Mouse (Mus musculus): ENCODE data around the gene Zcchc24. TPM values are rescaled to one million over a fixed set of nuclear protein-coding genes. Genes with fewer than 3 reads are reported as not detected.

Zcchc24 gene
- 5.5 and 5.9 TPM in 2 replicates for polyA plus RNA-seq (2012; rRNA removed)

GRCm38 (mm10) chr14:25768915-25769625 is at the start of gene Zcchc24:
Gene Zcchc24 (minus strand): TSS chr14:25769039.

DNA sequence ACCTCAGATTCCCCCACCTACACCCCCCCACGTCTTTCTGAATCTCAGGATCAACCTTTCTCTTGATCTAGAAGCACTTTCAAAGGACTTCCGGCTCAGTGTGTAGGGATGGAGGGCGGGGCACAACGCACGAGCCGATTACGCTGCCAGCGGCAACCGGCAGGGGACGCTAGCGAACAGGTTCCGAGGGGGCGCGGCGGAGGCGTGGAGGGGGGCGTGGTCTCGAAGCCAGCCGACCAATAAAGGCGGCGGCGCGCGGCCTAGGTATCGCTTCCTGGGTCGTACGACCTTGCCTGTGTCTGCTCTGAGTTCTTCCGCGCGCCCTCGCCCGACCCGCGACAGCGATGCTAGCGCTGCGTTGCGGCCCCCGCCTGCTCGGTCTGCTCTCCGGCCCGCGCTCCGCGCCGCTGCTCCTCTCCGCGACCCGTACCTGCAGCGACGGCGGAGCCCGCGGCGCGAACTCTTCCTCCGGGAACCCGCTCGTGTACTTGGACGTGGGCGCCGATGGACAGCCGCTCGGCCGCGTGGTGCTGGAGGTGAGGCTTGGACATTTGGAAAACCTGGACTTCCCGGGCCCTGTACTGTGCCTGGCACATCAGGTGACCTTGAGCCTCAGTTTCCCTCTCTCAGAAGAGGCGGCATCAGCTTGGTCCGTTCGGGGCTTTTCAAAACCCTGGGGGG is 74.8 kb downstream of the Zcchc24 start, which contains the start of gene Ppif:
Gene Ppif, plus strand, starts transcription at position 267 of the 681 bp plus-strand sequence.

Other genes with a start within 250 kb of the Zcchc24 start
- 39.1 and 44.9 TPM in 2 replicates for gene Ppif, start 74.9 kb downstream of the Zcchc24 start, polyA plus RNA-seq (2012; rRNA removed)
- 4.7 and 6.2 TPM in 2 replicates for gene Anxa11, start 73.1 kb upstream of the Zcchc24 start, polyA plus RNA-seq (2012; rRNA removed)
- gene Plac9a, start 134.1 kb upstream of the Zcchc24 start, polyA plus RNA-seq (2012; rRNA removed) = 0.18 and 0.37 TPM in 2 replicates
- gene Tmem254a, start 158.6 kb upstream of the Zcchc24 start, polyA plus RNA-seq (2012; rRNA removed) = 0.96 and 1.3 TPM in 2 replicates
- gene Cphx1, start 169.3 kb upstream of the Zcchc24 start, polyA plus RNA-seq (2012; rRNA removed) = 0.08 TPM in 1 of 2 replicates, not detected in the other
- gene Duxbl1, start 209.5 kb upstream of the Zcchc24 start, polyA plus RNA-seq (2012; rRNA removed) = 0.06 and 0.16 TPM in 2 replicates